Mouse (Mus musculus): ENCODE measurements around the gene Trem1. TPM values are rescaled to one million over a fixed set of nuclear protein-coding genes. Genes with fewer than 3 reads are reported as not detected.

The Trem1 gene
- polyA plus RNA-seq, 1 experiment from 2014 or later, result not detected

GRCm38 (mm10) chr17:48287276-48287675 lies 54.7 kb downstream of the Trem1 start:
- Histone ChIP-seq H3K36me3 (ENCODE audit: control insufficient read depth, insufficient read depth, low read length) (no peaks in the 10 kb centered on the region), H3K27me3 (ENCODE audit: control insufficient read depth, insufficient read depth, low read length) (no peaks in the 10 kb centered on the region), H3K4me2 (replicated peaks; ENCODE audit: low read depth, low read length) (no peak overlapping the region), H3K9ac (replicated peaks; ENCODE audit: low read depth, low read length) (no peak overlapping the region), H3K9me3 (ENCODE audit: control insufficient read depth, low read depth, low read length) (no peaks in the 10 kb centered on the region), H3K4me3 (ENCODE audit: low read depth, low read length) (no peak overlapping the region), H3K27ac (ENCODE audit: low read length) (no peak overlapping the region), H3K4me1 (ENCODE audit: control insufficient read depth, insufficient read depth, low read length) (no peaks in the 10 kb centered on the region)
- WGBS, result 61% methylated on average over 2 of the region's 2 CpGs
- ATAC-seq (ENCODE audit: insufficient number of reproducible peaks, insufficient read depth, low FRiP score, low read depth), result no peak

DNA sequence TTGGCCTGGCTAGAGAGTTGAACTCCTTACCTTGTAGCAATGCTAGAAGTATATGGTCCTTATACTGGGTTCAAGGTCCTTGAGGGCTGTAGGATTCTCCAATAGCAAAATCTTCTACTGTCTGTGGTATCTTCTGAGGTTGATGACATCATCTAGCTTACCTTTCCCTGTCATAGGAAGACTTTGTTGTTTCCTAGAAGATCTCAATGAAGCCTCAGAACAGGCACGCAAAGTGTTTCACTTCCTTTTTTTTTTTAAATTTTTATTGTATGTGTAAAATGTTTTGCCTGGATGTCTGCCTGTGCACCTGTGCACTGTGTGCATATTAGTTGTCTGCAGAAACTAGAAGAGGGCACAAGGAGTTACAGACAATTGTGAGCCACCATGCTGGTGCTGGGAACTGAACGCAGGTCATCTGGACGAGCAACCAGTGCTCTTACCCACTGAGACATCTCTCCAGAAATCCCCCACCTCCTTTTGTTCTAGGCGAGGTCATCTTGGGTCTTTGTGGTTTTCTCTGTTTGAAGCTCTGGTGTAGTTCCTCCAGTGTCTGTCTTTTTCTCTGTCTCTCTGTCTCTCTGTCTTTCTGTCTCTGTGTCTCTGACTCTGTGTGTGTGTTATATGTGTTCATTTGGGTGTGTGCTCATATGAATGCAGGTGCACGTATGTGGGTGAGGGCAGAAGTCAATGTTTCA lies 61.1 kb downstream of the Trem1 start:
- Histone ChIP-seq H3K27me3 (ENCODE audit: control insufficient read depth, insufficient read depth, low read length) (no peaks in the 10 kb centered on the region), H3K4me1 (ENCODE audit: control insufficient read depth, insufficient read depth, low read length) (no peaks in the 10 kb centered on the region), H3K9me3 (ENCODE audit: control insufficient read depth, low read depth, low read length) (no peaks in the 10 kb centered on the region), H3K9ac (replicated peaks; ENCODE audit: low read depth, low read length) (no peak overlapping the region), H3K27ac (ENCODE audit: low read length) (no peak overlapping the region), H3K4me2 (replicated peaks; ENCODE audit: low read depth, low read length) (no peak overlapping the region), H3K4me3 (ENCODE audit: low read depth, low read length) (no peak overlapping the region), H3K36me3 (ENCODE audit: control insufficient read depth, insufficient read depth, low read length) (no peaks in the 10 kb centered on the region)
- WGBS, result 87% methylated on average over 5 of the region's 5 CpGs
- ATAC-seq (ENCODE audit: insufficient number of reproducible peaks, insufficient read depth, low FRiP score, low read depth), result no peak

Other genes with a start within 250 kb of the Trem1 start
- gene 1700122O11Rik, start 194.5 kb upstream of the Trem1 start, polyA plus RNA-seq (2014; fragmentation: Nextera tagmentation; extraction: Ambion mirVana), result not detected in 2 replicates
- not detected in 2 replicates for gene 1700067P10Rik, start 143.4 kb upstream of the Trem1 start, polyA plus RNA-seq (2014; fragmentation: Nextera tagmentation; extraction: Ambion mirVana)
- not detected in 2 replicates for gene 9830107B12Rik, start 86.5 kb upstream of the Trem1 start, polyA plus RNA-seq (2014; fragmentation: Nextera tagmentation; extraction: Ambion mirVana)
- not detected in 2 replicates for gene A530064D06Rik, start 65.5 kb upstream of the Trem1 start, polyA plus RNA-seq (2014; fragmentation: Nextera tagmentation; extraction: Ambion mirVana)
- not detected in 2 replicates for gene Trem3, start 15.0 kb downstream of the Trem1 start, polyA plus RNA-seq (2014; fragmentation: Nextera tagmentation; extraction: Ambion mirVana)
- 0.34 and 0.69 TPM in 2 replicates for gene Treml4, start 31.5 kb downstream of the Trem1 start, polyA plus RNA-seq (2014; fragmentation: Nextera tagmentation; extraction: Ambion mirVana)
- 0.08 and 0.17 TPM in 2 replicates for gene Treml2, start 66.7 kb downstream of the Trem1 start, polyA plus RNA-seq (2014; fragmentation: Nextera tagmentation; extraction: Ambion mirVana)
- gene B430306N03Rik, start 83.4 kb downstream of the Trem1 start, polyA plus RNA-seq (2014; fragmentation: Nextera tagmentation; extraction: Ambion mirVana), result 0.51 and 0.59 TPM in 2 replicates
- gene Trem2, start 113.6 kb downstream of the Trem1 start, polyA plus RNA-seq (2014; fragmentation: Nextera tagmentation; extraction: Ambion mirVana), result 4.4 and 5.7 TPM in 2 replicates
- gene Treml1, start 127.1 kb downstream of the Trem1 start, polyA plus RNA-seq (2014; fragmentation: Nextera tagmentation; extraction: Ambion mirVana), result 0.45 and 0.98 TPM in 2 replicates
- 24.1 and 26.5 TPM in 2 replicates for gene Nfya, start 177.1 kb downstream of the Trem1 start, polyA plus RNA-seq (2014; fragmentation: Nextera tagmentation; extraction: Ambion mirVana)
- gene Oard1, start 177.2 kb downstream of the Trem1 start, polyA plus RNA-seq (2014; fragmentation: Nextera tagmentation; extraction: Ambion mirVana), result 62.8 and 67.4 TPM in 2 replicates
- 2.9 and 3.5 TPM in 2 replicates for gene Apobec2, start 200.2 kb downstream of the Trem1 start, polyA plus RNA-seq (2014; fragmentation: Nextera tagmentation; extraction: Ambion mirVana)
- gene Tspo2, start 218.8 kb downstream of the Trem1 start, polyA plus RNA-seq (2014; fragmentation: Nextera tagmentation; extraction: Ambion mirVana), result 0.82 and 1.5 TPM in 2 replicates
- 11.6 and 12.5 TPM in 2 replicates for gene Unc5cl, start 222.1 kb downstream of the Trem1 start, polyA plus RNA-seq (2014; fragmentation: Nextera tagmentation; extraction: Ambion mirVana)

All from stomach, embryonic 14.5 days (tissue).